Mouse (Mus musculus) spleen, adult 2 months (tissue): ENCODE data around the gene Crtc2.

Source experiments
- CTCF ChIP-seq: fragments of 200-500 bp; IDR thresholded peaks from 2 replicates; pipeline ENCODE4 v1.5.1; 2011; ENCODE audit warnings: mild to moderate bottlenecking, inconsistent platforms; ENCODE audit not compliant: insufficient read depth, insufficient read length, insufficient replicate concordance; ENCODE audit errors: extremely low read depth
- POLR2A ChIP-seq: fragments of 200-500 bp; IDR thresholded peaks from 2 replicates; pipeline ENCODE4 v1.6.1; 2011; ENCODE audit warnings: low read depth, low read length, inconsistent platforms

- TF ChIP-seq POLR2A = no peak
- TF ChIP-seq CTCF = no peak
Observed at GRCm38 (mm10) chr3:90268190-90268589, 14.2 kb downstream of the Crtc2 start.
